Mouse (Mus musculus) MEL (cell line): Measurements from ENCODE around the gene Shpk. TPM values are rescaled to one million over a fixed set of nuclear protein-coding genes. Genes with fewer than 3 reads are reported as not detected.

Source experiments
- DNase-seq: peaks from one replicate; pipeline ENCODE4 v3.0.0; 2011; ENCODE audit warnings: low read depth, low spot score
- H3K27ac ChIP-seq: 2 replicates; pipeline ENCODE4 v1.5.1; 2012; ENCODE audit warnings: low read depth, mild to moderate bottlenecking, control low read depth, low read length, moderate library complexity; ENCODE audit not compliant: control insufficient read depth
- H3K27me3 ChIP-seq, 2 experiments: fragments of 150-350 bp in 1 of 2; sonication (generic) in 1 of 2; 2 replicates each; pipeline ENCODE4 v1.6.1; 2012; ENCODE audit warnings: low read length in 2 of 2, mild to moderate bottlenecking in 2 of 2, improper control_type of control experiment in 1 of 2, moderate library complexity in 1 of 2; ENCODE audit not compliant: insufficient read depth in 2 of 2, control insufficient read depth in 1 of 2
- H3K36me3 ChIP-seq, 2 experiments: 2 replicates each; pipeline ENCODE4 v1.6.1; 2012 to 2014; ENCODE audit warnings: low read length in 2 of 2, improper control_type of control experiment in 1 of 2, inconsistent platforms in 1 of 2, mild to moderate bottlenecking in 1 of 2; ENCODE audit not compliant: insufficient read depth in 2 of 2, control insufficient read depth in 1 of 2
- H3K4me1 ChIP-seq, 2 experiments: fragments of 150-350 bp in 1 of 2; sonication (generic) in 1 of 2; 2 replicates each; pipeline ENCODE4 v1.6.1; 2012; ENCODE audit warnings: low read length in 2 of 2, improper control_type of control experiment in 1 of 2, mild to moderate bottlenecking in 1 of 2; ENCODE audit not compliant: insufficient read depth in 2 of 2, control insufficient read depth in 1 of 2
- H3K4me3 ChIP-seq, 2 experiments: fragments of 150-350 bp in 1 of 2; sonication (generic) in 1 of 2; 2 replicates each; pipeline ENCODE4 v1.5.1; 2012; ENCODE audit warnings: low read depth in 2 of 2, low read length in 2 of 2, mild to moderate bottlenecking in 2 of 2, moderate library complexity in 2 of 2, control low read depth in 1 of 2, improper control_type of control experiment in 1 of 2; ENCODE audit not compliant: control insufficient read depth in 1 of 2, insufficient read depth in 1 of 2
- H3K79me2 ChIP-seq: 2 replicates; pipeline ENCODE4 v1.6.1; 2012; ENCODE audit warnings: mild to moderate bottlenecking, low read length, moderate library complexity; ENCODE audit not compliant: control insufficient read depth, poor library complexity, insufficient read depth
- H3K9ac ChIP-seq: 2 replicates; pipeline ENCODE4 v1.6.1; 2012; ENCODE audit warnings: low read depth, mild to moderate bottlenecking, control low read depth, low read length, moderate library complexity; ENCODE audit not compliant: control insufficient read depth, poor library complexity, severe bottlenecking
- H3K9me3 ChIP-seq: fragments of 150-350 bp; sonication (generic); replicated peaks from 2 replicates; pipeline ENCODE4 v1.6.1; 2012; ENCODE audit warnings: mild to moderate bottlenecking, low read length, improper control_type of control experiment, moderate library complexity; ENCODE audit not compliant: insufficient read depth
- TBP ChIP-seq: IDR thresholded peaks from 2 replicates; pipeline ENCODE4 v1.8.0; 2011; ENCODE audit warnings: low read depth, low read length, improper control_type of control experiment
- ZNF384 ChIP-seq: IDR thresholded peaks from 2 replicates; pipeline ENCODE4 v1.6.1; 2012; ENCODE audit warnings: low read depth, mild to moderate bottlenecking, inconsistent platforms, low read length, improper control_type of control experiment
- polyA plus RNA-seq, 2 experiments: library from polyadenylated mRNA; stranded (reverse) in 1 of 2; unstranded in 1 of 2; fragments of >175 nt in 1 of 2; fragments of >200 nt in 1 of 2; gene quantifications; 2 replicates each; pipeline versions ENCODE4 v1.2.1 to v1.2.4; 2012; ENCODE audit warnings: low replicate concordance in 2 of 2, low read depth in 1 of 2; ENCODE audit not compliant: insufficient read length in 2 of 2, insufficient read depth in 1 of 2, missing spikeins in 1 of 2
- total RNA-seq: library from RNA; depleted of rRNA; stranded (reverse); fragments of 300-350 nt; gene quantifications from 2 replicates; pipeline ENCODE4 v1.2.3, GENCODE M21; 2012; rRNA removed

Shpk gene
- total and polyA plus RNA-seq, 3 experiments: 1.4 to 1.6 TPM; not detected in 1

GRCm38 (mm10) chr11:73267267-73267666 lies 68.0 kb downstream of the Shpk start, which contains the start of gene Trpv3:
Trpv3 (plus strand) TSS chr11:73267388.
- H3K9ac ChIP-seq: no peak within 1 kb of the TSS
- no peak within 1 kb of the TSS for H3K4me3 ChIP-seq
- H3K36me3 ChIP-seq: no peaks in the 10 kb centered on the region
- H3K9me3 ChIP-seq: no peaks in the 10 kb centered on the region
- H3K4me1 ChIP-seq: no peaks in the 10 kb centered on the region
- no peak for TF ChIP-seq ZNF384
- TF ChIP-seq TBP: no peak
- H3K27ac ChIP-seq: no peak within 1 kb of the TSS
- no peaks in the 10 kb centered on the region for H3K79me2 ChIP-seq
- no peak for DNase-seq
- peaks cover 0 to 2% of the 10 kb centered on the region in 2 experiments; a peak in 2 of 4 replicates for H3K27me3 ChIP-seq

Other genes starting within 250 kb of the Shpk start
- gene Atp2a3, start 238.3 kb upstream of the Shpk start, total RNA-seq: 10.7 and 16.4 TPM in 2 replicates
- 10 to 100 TPM in 1 of 2 experiments, not detected in 1; 49.9 TPM for gene Atp2a3, start 238.3 kb upstream of the Shpk start, polyA plus RNA-seq
- 3.0 and 3.1 TPM in 2 replicates for gene P2rx1, start 200.4 kb upstream of the Shpk start, total RNA-seq
- 1 to 10 TPM in 1 of 2 experiments, not detected in 1; 8.1 TPM for gene P2rx1, start 200.4 kb upstream of the Shpk start, polyA plus RNA-seq
- gene Camkk1, start 180.5 kb upstream of the Shpk start, total RNA-seq: 5.3 and 5.8 TPM in 2 replicates
- 1 to 10 TPM in 1 of 2 experiments, not detected in 1; 6.6 TPM for gene Camkk1, start 180.5 kb upstream of the Shpk start, polyA plus RNA-seq
- gene Ncbp3, start 151.7 kb upstream of the Shpk start, total RNA-seq: 9.3 and 9.6 TPM in 2 replicates
- 1 to 10 TPM in 1 of 2 experiments, not detected in 1; 8.4 TPM for gene Ncbp3, start 151.7 kb upstream of the Shpk start, polyA plus RNA-seq
- gene Itgae, start 108.9 kb upstream of the Shpk start, total RNA-seq: 0.04 and 0.16 TPM in 2 replicates
- under 1 TPM in 1 of 2 experiments, not detected in 1; 0.22 TPM for gene Itgae, start 108.9 kb upstream of the Shpk start, polyA plus RNA-seq
- gene Haspin, start 61.2 kb upstream of the Shpk start, total RNA-seq: 22.9 and 26.9 TPM in 2 replicates
- gene Haspin, start 61.2 kb upstream of the Shpk start, polyA plus RNA-seq: 10 to 100 TPM in 1 of 2 experiments, not detected in 1; 28.3 TPM
- 0.04 and 0.07 TPM in 2 replicates for gene P2rx5, start 39.0 kb upstream of the Shpk start, total RNA-seq
- gene P2rx5, start 39.0 kb upstream of the Shpk start, polyA plus RNA-seq: under 1 TPM in 1 of 2 experiments, not detected in 1; 0.25 TPM
- gene Emc6, start 22.4 kb upstream of the Shpk start, total RNA-seq: 158 and 179 TPM in 2 replicates
- gene Emc6, start 22.4 kb upstream of the Shpk start, polyA plus RNA-seq: 100 to 1,000 TPM in 1 of 2 experiments, not detected in 1; 211 TPM
- gene Tax1bp3, start 22.4 kb upstream of the Shpk start, total RNA-seq: 12.6 and 13.1 TPM in 2 replicates
- 10 to 100 TPM in 1 of 2 experiments, not detected in 1; 30.9 TPM for gene Tax1bp3, start 22.4 kb upstream of the Shpk start, polyA plus RNA-seq
- gene Ctns, start 418 bp upstream of the Shpk start, total RNA-seq: 5.1 and 5.4 TPM in 2 replicates
- gene Ctns, start 418 bp upstream of the Shpk start, polyA plus RNA-seq: 1 to 10 TPM in 1 of 2 experiments, not detected in 1; 9.4 TPM
- not detected in 2 replicates for gene Trpv1, start 34.8 kb downstream of the Shpk start, total RNA-seq
- not detected for gene Trpv1, start 34.8 kb downstream of the Shpk start, polyA plus RNA-seq
- not detected in 2 replicates for gene Trpv3, start 67.9 kb downstream of the Shpk start, total RNA-seq
- not detected for gene Trpv3, start 67.9 kb downstream of the Shpk start, polyA plus RNA-seq
- gene Aspa, start 130.1 kb downstream of the Shpk start, total RNA-seq: 1.3 TPM in 2 replicates
- gene Aspa, start 130.1 kb downstream of the Shpk start, polyA plus RNA-seq: under 1 TPM in 1 of 2 experiments, not detected in 1; 0.28 TPM
- not detected in 2 replicates for gene Gm49340, start 130.3 kb downstream of the Shpk start, total RNA-seq
- not detected for gene Gm49340, start 130.3 kb downstream of the Shpk start, polyA plus RNA-seq
- gene Spata22, start 130.3 kb downstream of the Shpk start, total RNA-seq: not detected in 2 replicates
- gene Spata22, start 130.3 kb downstream of the Shpk start, polyA plus RNA-seq: not detected
- gene Olfr20, start 151.3 kb downstream of the Shpk start, total RNA-seq: not detected in 2 replicates
- gene Olfr20, start 151.3 kb downstream of the Shpk start, polyA plus RNA-seq: not detected
- gene Olfr376, start 171.8 kb downstream of the Shpk start, total RNA-seq: 0.08 TPM in 1 of 2 replicates, not detected in the other
- gene Olfr376, start 171.8 kb downstream of the Shpk start, polyA plus RNA-seq: not detected
- gene Olfr1, start 200.2 kb downstream of the Shpk start, total RNA-seq: not detected in 2 replicates
- gene Olfr1, start 200.2 kb downstream of the Shpk start, polyA plus RNA-seq: not detected
- gene Olfr378, start 229.0 kb downstream of the Shpk start, total RNA-seq: not detected in 2 replicates
- gene Olfr378, start 229.0 kb downstream of the Shpk start, polyA plus RNA-seq: not detected